Mouse (Mus musculus): ENCODE results near the gene Bloc1s5.

- no peak for TF ChIP-seq POLR2A (IDR thresholded peaks at IDR 0.05; ENCODE audit: control insufficient read depth, extremely low read depth, insufficient read depth, low read length, poor library complexity)
- TF ChIP-seq CTCF (IDR thresholded peaks at IDR 0.05; ENCODE audit: borderline replicate concordance, control insufficient read depth, extremely low read depth, insufficient read depth, low read length, poor library complexity): no peak
Observed at GRCm38 (mm10) chr13:38640961-38641360, 6.1 kb upstream of the Bloc1s5 start.

Data from thymus, adult 2 months (tissue).